Mouse (Mus musculus): ENCODE results near the gene 2810004N23Rik. TPM values are rescaled to one million over a fixed set of nuclear protein-coding genes. Genes with fewer than 3 reads are reported as not detected.

Gene 2810004N23Rik
- total and polyA plus RNA-seq, 3 experiments, result 54.8 to 68.9 (median 64.0) TPM

GRCm38 (mm10) chr8:124863729-124864128 is 809 bp upstream of the 2810004N23Rik start:
- Histone ChIP-seq H3K4me1 (ENCODE audit: control insufficient read depth in 1 of 2, insufficient read depth in 2 of 2, low read length in 2 of 2) (peaks cover 26 to 48% of the 10 kb centered on the region in 2 experiments), H3K27me3 (ENCODE audit: control insufficient read depth in 1 of 2, insufficient read depth in 2 of 2, low read length in 2 of 2) (no peaks in the 10 kb centered on the region), H3K79me2 (ENCODE audit: control insufficient read depth, insufficient read depth, low read length, poor library complexity) (peaks cover 74% of the 10 kb centered on the region), H3K4me3 (ENCODE audit: control insufficient read depth in 1 of 2, insufficient read depth in 1 of 2, low read depth in 2 of 2, low read length in 2 of 2) (peak overlapping the region; percentile 81 to 96), H3K9ac (ENCODE audit: control insufficient read depth, low read depth, low read length, poor library complexity, severe bottlenecking) (peak overlapping the region; percentile 97), H3K27ac (ENCODE audit: control insufficient read depth, low read depth, low read length) (peak overlapping the region; percentile 70), H3K9me3 (replicated peaks; ENCODE audit: insufficient read depth, low read length) (no peaks in the 10 kb centered on the region), H3K36me3 (ENCODE audit: control insufficient read depth in 1 of 2, insufficient read depth in 2 of 2, low read length in 2 of 2) (peaks cover 4 to 48% of the 10 kb centered on the region in 2 experiments; a peak in 3 of 4 replicates)
- peak; percentile 73 for DNase-seq (ENCODE audit: low read depth, low spot score)
- no peak for TF ChIP-seq ZMIZ1 (IDR thresholded peaks at IDR 0.05; ENCODE audit: low read depth, low read length)
- no peak for TF ChIP-seq RCOR1 (IDR thresholded peaks at IDR 0.05; ENCODE audit: low read depth, low read length)
- TF ChIP-seq CHD2 (IDR thresholded peaks at IDR 0.05; ENCODE audit: low read length), result no peak
- TF ChIP-seq GATA1 (IDR thresholded peaks at IDR 0.05; ENCODE audit: low read depth, low read length), result no peak
- TF ChIP-seq TCF12 (IDR thresholded peaks at IDR 0.05; ENCODE audit: low read depth, low read length), result no peak
- TF ChIP-seq CTCF (IDR thresholded peaks at IDR 0.05 in 2 of 3, conservative IDR thresholded peaks at IDR 0.05 in 1 of 3; ENCODE audit: control insufficient read depth in 1 of 3, insufficient read depth in 1 of 3, low read depth in 2 of 3, low read length in 3 of 3, poor library complexity in 1 of 3, severe bottlenecking in 1 of 3), result no peak
- no peak; the same call in 1 of the 2 replicates for TF ChIP-seq NELFE (IDR thresholded peaks at IDR 0.05; ENCODE audit: low read depth, low read length)
- TF ChIP-seq USF2 (IDR thresholded peaks at IDR 0.05; ENCODE audit: borderline replicate concordance in 1 of 2, insufficient read depth in 1 of 2, low read depth in 1 of 2, low read length in 2 of 2), result no peak
- TF ChIP-seq CHD1 (IDR thresholded peaks at IDR 0.05; ENCODE audit: low read depth, low read length), result no peak; the same call in 1 of the 2 replicates
- peak in 1 of 2 experiments; percentile 43; a peak in 2 of 4 replicates for TF ChIP-seq POLR2A (IDR thresholded peaks at IDR 0.05; ENCODE audit: control insufficient read depth in 1 of 2, insufficient read depth in 1 of 2, low read depth in 1 of 2, low read length in 2 of 2, poor library complexity in 1 of 2)
- peak; percentile 65; the same call in 1 of the 2 replicates for TF ChIP-seq MXI1 (IDR thresholded peaks at IDR 0.05; ENCODE audit: low read depth, low read length)
- TF ChIP-seq ZKSCAN1 (IDR thresholded peaks at IDR 0.05; ENCODE audit: low read depth, low read length), result no peak
- TF ChIP-seq GABPA (IDR thresholded peaks at IDR 0.05; ENCODE audit: low read depth, low read length), result no peak
- no peak for TF ChIP-seq POLR2AphosphoS2 (IDR thresholded peaks at IDR 0.05; ENCODE audit: low read length)
- TF ChIP-seq MYC (IDR thresholded peaks at IDR 0.05; ENCODE audit: low read depth, low read length), result peak; percentile 85
- TF ChIP-seq SMC3 (IDR thresholded peaks at IDR 0.05; ENCODE audit: low read depth, low read length), result no peak
- TF ChIP-seq EP300 (IDR thresholded peaks at IDR 0.05; ENCODE audit: low read depth in 1 of 2, low read length in 2 of 2), result peak; percentile 23 to 56; a peak in 2 of 4 replicates
- TF ChIP-seq TBP (IDR thresholded peaks at IDR 0.05; ENCODE audit: low read depth, low read length), result peak; percentile 64
- TF ChIP-seq MAZ (IDR thresholded peaks at IDR 0.05; ENCODE audit: low read depth, low read length), result peak; percentile 69; the same call in 1 of the 2 replicates
- TF ChIP-seq KAT2A (conservative IDR thresholded peaks at IDR 0.05; ENCODE audit: low read depth, low read length), result no peak
- TF ChIP-seq BHLHE40 (IDR thresholded peaks at IDR 0.05; ENCODE audit: borderline replicate concordance, low read depth, low read length), result no peak
- TF ChIP-seq E2F4 (IDR thresholded peaks at IDR 0.05; ENCODE audit: borderline replicate concordance, low read depth, low read length), result no peak
- no peak for TF ChIP-seq MAFK (IDR thresholded peaks at IDR 0.05; ENCODE audit: borderline replicate concordance, low read depth, low read length)
- TF ChIP-seq UBTF (IDR thresholded peaks at IDR 0.05; ENCODE audit: borderline replicate concordance, insufficient read depth, low read depth, low read length), result no peak
- no peak for TF ChIP-seq POLR2AphosphoS5 (IDR thresholded peaks at IDR 0.05; ENCODE audit: borderline replicate concordance, low read depth, low read length)
- peak; percentile 32; the same call in 1 of the 2 replicates for TF ChIP-seq SIN3A (IDR thresholded peaks at IDR 0.05; ENCODE audit: low read length)
- no peak for TF ChIP-seq USF1 (IDR thresholded peaks at IDR 0.05; ENCODE audit: low read depth, low read length)
- peak; percentile 70 for TF ChIP-seq MAX (IDR thresholded peaks at IDR 0.05; ENCODE audit: low read length)
- 0 out of 2 replicates have a peak, but pooled peaks have one; percentile 7 for TF ChIP-seq ELF1 (IDR thresholded peaks at IDR 0.05; ENCODE audit: low read depth, low read length)
- no peak for TF ChIP-seq JUND (IDR thresholded peaks at IDR 0.05; ENCODE audit: low read depth, low read length)
- no peak; the same call in 1 of the 2 replicates for TF ChIP-seq ETS1 (IDR thresholded peaks at IDR 0.05; ENCODE audit: low read depth, low read length)
- no peak for TF ChIP-seq ZC3H11A (IDR thresholded peaks at IDR 0.05; ENCODE audit: low read depth, low read length)
- TF ChIP-seq MYB (IDR thresholded peaks at IDR 0.05; ENCODE audit: low read depth, low read length), result no peak
- TF ChIP-seq MEF2A (IDR thresholded peaks at IDR 0.05; ENCODE audit: extremely low read depth, insufficient replicate concordance, low read depth, low read length, poor library complexity, severe bottlenecking), result no peak
- TF ChIP-seq HCFC1 (IDR thresholded peaks at IDR 0.05; ENCODE audit: low read depth, low read length), result no peak
- no peak for TF ChIP-seq NRF1 (IDR thresholded peaks at IDR 0.05; ENCODE audit: insufficient read depth, low read depth, low read length, poor library complexity, severe bottlenecking)
- TF ChIP-seq RAD21 (IDR thresholded peaks at IDR 0.05; ENCODE audit: low read depth, low read length), result no peak

Measured in MEL (cell line).